Mouse (Mus musculus): ENCODE results near the gene Vkorc1. TPM values are rescaled to one million over a fixed set of nuclear protein-coding genes. Genes with fewer than 3 reads are reported as not detected.

Vkorc1 gene
- total RNA-seq, 1 experiment = 88.5 TPM

DNA sequence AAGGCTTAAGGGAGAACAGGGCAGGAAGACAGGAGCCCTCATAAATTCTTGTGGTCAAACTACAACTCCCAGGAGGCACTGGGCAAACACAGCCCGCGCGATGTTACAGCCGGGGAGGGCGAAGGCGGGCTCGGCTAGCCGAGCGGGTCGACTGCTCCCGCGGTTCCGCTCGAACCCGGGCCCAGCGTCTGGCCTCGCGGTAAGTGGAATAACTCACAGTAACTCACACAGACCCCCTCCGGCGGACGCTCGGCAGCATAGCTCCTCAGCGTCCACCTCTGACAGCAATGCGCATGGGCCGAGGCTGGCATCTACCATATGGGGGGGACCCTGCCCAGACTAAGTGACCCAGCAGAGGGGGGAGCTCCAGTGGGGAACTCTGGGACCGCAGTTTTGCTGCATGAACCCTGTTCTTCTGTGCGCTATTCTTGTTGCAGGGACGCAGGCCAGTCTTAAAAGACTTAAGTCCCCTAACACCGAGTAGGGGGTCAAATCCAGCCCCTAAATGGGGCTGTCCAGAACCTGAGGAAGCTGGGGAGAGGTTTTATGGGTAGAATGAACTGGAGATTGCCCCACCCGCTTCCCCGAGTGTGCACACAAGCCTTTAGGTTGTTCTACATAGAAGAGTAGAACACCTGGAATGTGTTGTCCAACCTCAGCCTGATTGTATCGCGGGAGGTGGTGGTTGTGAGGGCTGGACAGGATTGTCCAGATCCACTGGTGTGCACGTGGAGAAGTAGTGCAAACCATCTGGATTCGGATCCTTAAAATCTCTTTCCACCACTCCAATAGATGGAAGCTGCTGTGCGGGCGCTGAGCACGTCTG is 8.8 kb upstream of the Vkorc1 start, which contains the start of gene Bckdk:
Bckdk (plus strand) TSS at position 112 of the 826 bp plus-strand sequence.
- H3K4me1 ChIP-seq (ENCODE audit: control insufficient read depth in 2 of 2, insufficient read depth in 2 of 2, low read length in 2 of 2, poor library complexity in 1 of 2) = peaks cover 3% of the 10 kb centered on the region in 2 experiments; a peak in 1 of 4 replicates
- H3K4me3 ChIP-seq (ENCODE audit: insufficient read depth in 1 of 2, low read depth in 1 of 2, low read length in 2 of 2, poor library complexity in 1 of 2, severe bottlenecking in 1 of 2) = peak within 1 kb of the TSS; percentile 72 to 94
- peak within 1 kb of the TSS; percentile 3; the same call in 1 of the 2 replicates for H3K27ac ChIP-seq (ENCODE audit: insufficient read depth, low read depth, low read length, poor library complexity, severe bottlenecking)
- no peaks in the 10 kb centered on the region for H3K9me3 ChIP-seq (ENCODE audit: control insufficient read depth, insufficient read depth, low read depth, low read length)
- in situ Hi-C loops (cut with MboI; ENCODE audit: low sequenced_read_pairs in 2 of 2, unreplicated experiment in 2 of 2) = no loop called here
- peak within 1 kb of the TSS; percentile 78 for H3K9ac ChIP-seq (ENCODE audit: insufficient read depth, low read depth, low read length, poor library complexity, severe bottlenecking)
- peak; percentile 66 for DNase-seq (ENCODE audit: low read depth, low spot score)
- H3K36me3 ChIP-seq (ENCODE audit: control insufficient read depth, insufficient read depth, low read length, poor library complexity, severe bottlenecking) = peaks cover 33% of the 10 kb centered on the region
- TF ChIP-seq CHD2 (IDR thresholded peaks at IDR 0.05; ENCODE audit: low read depth, low read length) = peak; percentile 94
- TF ChIP-seq ZC3H11A (IDR thresholded peaks at IDR 0.05; ENCODE audit: borderline replicate concordance, low read depth, low read length) = no peak
- no peak for TF ChIP-seq MAFK (IDR thresholded peaks at IDR 0.05; ENCODE audit: insufficient read depth, low read depth, low read length)
- no peak for TF ChIP-seq ZNF384 (IDR thresholded peaks at IDR 0.05; ENCODE audit: low read depth, low read length)
- TF ChIP-seq HCFC1 (IDR thresholded peaks at IDR 0.05; ENCODE audit: borderline replicate concordance, insufficient read depth, low read length) = peak; percentile 95

GRCm38 (mm10) chr7:127901772-127902171 is 6.4 kb upstream of the Vkorc1 start:
- peaks cover 3 to 5% of the 10 kb centered on the region in 2 experiments; a peak in 1 of 4 replicates for H3K4me1 ChIP-seq (ENCODE audit: control insufficient read depth in 2 of 2, insufficient read depth in 2 of 2, low read length in 2 of 2, poor library complexity in 1 of 2)
- H3K9me3 ChIP-seq (ENCODE audit: control insufficient read depth, insufficient read depth, low read depth, low read length) = no peaks in the 10 kb centered on the region
- no peak for DNase-seq (ENCODE audit: low read depth, low spot score)
- no peak overlapping the region for H3K9ac ChIP-seq (ENCODE audit: insufficient read depth, low read depth, low read length, poor library complexity, severe bottlenecking)
- TF ChIP-seq HCFC1 (IDR thresholded peaks at IDR 0.05; ENCODE audit: borderline replicate concordance, insufficient read depth, low read length) = no peak
- TF ChIP-seq CHD2 (IDR thresholded peaks at IDR 0.05; ENCODE audit: low read depth, low read length) = no peak
- no peak for TF ChIP-seq MAFK (IDR thresholded peaks at IDR 0.05; ENCODE audit: insufficient read depth, low read depth, low read length)
- no peak for TF ChIP-seq ZNF384 (IDR thresholded peaks at IDR 0.05; ENCODE audit: low read depth, low read length)
- no peak for TF ChIP-seq ZC3H11A (IDR thresholded peaks at IDR 0.05; ENCODE audit: borderline replicate concordance, low read depth, low read length)
- no peak overlapping the region for H3K4me3 ChIP-seq (ENCODE audit: insufficient read depth in 1 of 2, low read depth in 1 of 2, low read length in 2 of 2, poor library complexity in 1 of 2, severe bottlenecking in 1 of 2)
- in situ Hi-C loops (cut with MboI; ENCODE audit: low sequenced_read_pairs in 2 of 2, unreplicated experiment in 2 of 2) = no loop called here
- no peak overlapping the region for H3K27ac ChIP-seq (ENCODE audit: insufficient read depth, low read depth, low read length, poor library complexity, severe bottlenecking)
- H3K36me3 ChIP-seq (ENCODE audit: control insufficient read depth, insufficient read depth, low read length, poor library complexity, severe bottlenecking) = peaks cover 12% of the 10 kb centered on the region

- H3K36me3 ChIP-seq (ENCODE audit: control insufficient read depth, insufficient read depth, low read length, poor library complexity, severe bottlenecking) = 0 out of 2 replicates have a peak, but pooled peaks cover under 1% of the 10 kb centered on the region
- TF ChIP-seq CHD2 (IDR thresholded peaks at IDR 0.05; ENCODE audit: low read depth, low read length) = no peak
- TF ChIP-seq ZC3H11A (IDR thresholded peaks at IDR 0.05; ENCODE audit: borderline replicate concordance, low read depth, low read length) = no peak
- no peak for TF ChIP-seq HCFC1 (IDR thresholded peaks at IDR 0.05; ENCODE audit: borderline replicate concordance, insufficient read depth, low read length)
- H3K4me3 ChIP-seq (ENCODE audit: insufficient read depth in 1 of 2, low read depth in 1 of 2, low read length in 2 of 2, poor library complexity in 1 of 2, severe bottlenecking in 1 of 2) = no peak overlapping the region
- H3K4me1 ChIP-seq (ENCODE audit: control insufficient read depth in 2 of 2, insufficient read depth in 2 of 2, low read length in 2 of 2, poor library complexity in 1 of 2) = peaks cover 1 to 5% of the 10 kb centered on the region in 2 experiments; a peak in 1 of 4 replicates
- no peak overlapping the region for H3K9ac ChIP-seq (ENCODE audit: insufficient read depth, low read depth, low read length, poor library complexity, severe bottlenecking)
- no peak for DNase-seq (ENCODE audit: low read depth, low spot score)
- no peak overlapping the region for H3K27ac ChIP-seq (ENCODE audit: insufficient read depth, low read depth, low read length, poor library complexity, severe bottlenecking)
- in situ Hi-C loops (cut with MboI; ENCODE audit: low sequenced_read_pairs in 2 of 2, unreplicated experiment in 2 of 2) = no loop called here
- no peaks in the 10 kb centered on the region for H3K9me3 ChIP-seq (ENCODE audit: control insufficient read depth, insufficient read depth, low read depth, low read length)
Observed at GRCm38 (mm10) chr7:127899997-127900396, 4.6 kb upstream of the Vkorc1 start.

DNA sequence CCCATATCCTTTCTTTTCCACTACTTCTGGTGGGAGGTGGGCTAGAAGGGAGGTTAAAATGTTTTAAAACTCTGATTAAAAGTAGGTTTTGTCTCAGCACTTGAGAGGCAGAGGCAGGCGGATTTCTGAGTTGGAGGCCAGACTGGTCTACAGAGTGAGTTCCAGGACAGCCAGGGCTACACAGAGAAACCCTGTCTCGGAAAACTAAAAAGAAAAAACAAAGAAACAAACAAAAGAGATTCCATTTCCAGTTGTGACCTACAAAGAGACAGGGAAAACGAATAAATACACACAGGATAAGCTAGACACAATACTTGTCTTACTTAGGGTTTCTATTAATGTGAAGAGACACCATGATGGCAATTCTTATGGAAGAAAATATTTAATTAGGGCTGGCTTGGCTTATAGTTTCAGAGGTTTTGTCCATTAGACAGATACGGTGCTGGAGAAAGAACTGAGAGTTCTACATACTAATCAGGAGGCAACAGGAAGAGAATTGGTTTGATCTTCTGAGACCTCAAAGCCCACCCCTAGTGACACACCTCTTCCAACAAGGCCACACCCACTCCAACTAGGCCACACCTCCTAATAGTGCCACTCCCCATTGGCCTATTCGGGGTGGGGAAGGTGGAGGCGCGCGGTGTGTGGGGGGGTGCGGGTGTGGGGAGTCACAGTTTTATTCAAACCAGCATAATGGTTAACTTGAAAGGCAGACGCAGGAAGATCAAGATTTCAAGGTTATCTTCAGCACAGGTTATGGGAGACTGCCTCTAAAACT is 3.0 kb upstream of the Vkorc1 start:
- H3K27ac ChIP-seq (ENCODE audit: insufficient read depth, low read depth, low read length, poor library complexity, severe bottlenecking) = no peak overlapping the region
- H3K9me3 ChIP-seq (ENCODE audit: control insufficient read depth, insufficient read depth, low read depth, low read length) = no peaks in the 10 kb centered on the region
- no peak overlapping the region for H3K4me3 ChIP-seq (ENCODE audit: insufficient read depth in 1 of 2, low read depth in 1 of 2, low read length in 2 of 2, poor library complexity in 1 of 2, severe bottlenecking in 1 of 2)
- no peak for DNase-seq (ENCODE audit: low read depth, low spot score)
- H3K9ac ChIP-seq (ENCODE audit: insufficient read depth, low read depth, low read length, poor library complexity, severe bottlenecking) = no peak overlapping the region
- H3K36me3 ChIP-seq (ENCODE audit: control insufficient read depth, insufficient read depth, low read length, poor library complexity, severe bottlenecking) = 0 out of 2 replicates have a peak, but pooled peaks cover under 1% of the 10 kb centered on the region
- TF ChIP-seq CHD2 (IDR thresholded peaks at IDR 0.05; ENCODE audit: low read depth, low read length) (no peak), ZNF384 (IDR thresholded peaks at IDR 0.05; ENCODE audit: low read depth, low read length) (no peak), MAFK (IDR thresholded peaks at IDR 0.05; ENCODE audit: insufficient read depth, low read depth, low read length) (no peak)
- in situ Hi-C loops (cut with MboI; ENCODE audit: low sequenced_read_pairs in 2 of 2, unreplicated experiment in 2 of 2) = no loop called here
- peaks cover 0 to 5% of the 10 kb centered on the region in 2 experiments; a peak in 1 of 4 replicates for H3K4me1 ChIP-seq (ENCODE audit: control insufficient read depth in 2 of 2, insufficient read depth in 2 of 2, low read length in 2 of 2, poor library complexity in 1 of 2)
